Mouse (Mus musculus): ENCODE results near the gene Nacc2. TPM values are rescaled to one million over a fixed set of nuclear protein-coding genes. Genes with fewer than 3 reads are reported as not detected.

Nacc2 gene
- total RNA-seq, 2 experiments from 2014 or later = 18.2 to 23.7 TPM

DNA sequence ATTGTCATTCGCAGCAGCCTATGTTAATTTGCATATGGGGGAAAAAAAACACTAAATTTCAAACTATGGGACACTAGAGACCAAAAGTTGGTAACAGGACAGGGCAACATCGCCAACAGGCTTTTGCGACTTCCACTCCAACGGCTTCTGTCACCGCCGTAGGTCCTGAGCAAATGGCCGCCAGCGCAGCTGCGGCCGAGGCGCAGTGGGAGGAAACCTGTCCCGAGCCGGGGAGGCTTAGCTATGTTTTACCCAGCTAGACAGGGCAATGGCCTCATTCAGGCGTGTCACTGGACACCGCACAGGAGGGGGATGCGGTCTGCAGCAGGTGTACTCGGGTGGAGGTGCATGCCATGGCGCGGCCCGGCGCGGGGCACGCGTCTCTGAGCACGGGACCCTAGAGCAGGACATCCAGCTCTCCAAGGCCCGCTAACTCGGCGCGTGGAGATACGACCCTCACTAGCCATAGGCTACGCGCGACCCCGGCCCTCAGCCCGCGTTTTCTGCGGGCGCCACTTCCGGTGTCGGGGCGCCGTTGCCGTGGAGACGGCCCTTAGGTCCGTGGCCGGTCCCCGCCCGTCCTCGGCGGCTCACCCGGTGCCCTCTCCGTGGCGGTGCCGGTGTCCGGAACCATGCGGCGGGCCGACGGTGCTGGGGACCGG, 16.7 kb upstream of the Nacc2 start:
- no peak for DNase-seq

DNA sequence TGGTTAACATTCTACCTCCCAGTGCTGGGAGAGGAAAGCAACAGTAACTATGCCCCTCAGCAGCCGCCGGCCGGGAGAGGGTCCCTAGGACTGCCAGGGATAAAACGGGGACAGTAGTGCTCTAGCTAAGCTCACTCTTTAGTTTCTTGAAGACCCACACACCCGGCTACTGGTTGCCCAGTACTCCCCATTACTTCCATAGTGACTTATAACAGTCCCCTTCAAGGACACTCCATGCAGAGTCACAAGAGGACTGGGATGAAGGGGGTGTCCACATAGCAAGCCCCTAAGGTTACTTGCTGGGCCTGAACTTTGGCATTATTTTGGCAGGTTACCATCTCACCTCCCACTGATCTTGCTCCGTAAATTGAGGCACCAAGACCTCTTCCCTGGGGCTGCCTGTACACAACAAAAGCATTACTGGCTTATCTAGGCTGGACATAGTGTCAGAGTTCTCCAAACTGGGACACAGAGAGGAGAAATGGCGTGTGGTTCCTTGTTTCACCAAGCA, 16.1 kb upstream of the Nacc2 start:
- no peak for DNase-seq

DNA sequence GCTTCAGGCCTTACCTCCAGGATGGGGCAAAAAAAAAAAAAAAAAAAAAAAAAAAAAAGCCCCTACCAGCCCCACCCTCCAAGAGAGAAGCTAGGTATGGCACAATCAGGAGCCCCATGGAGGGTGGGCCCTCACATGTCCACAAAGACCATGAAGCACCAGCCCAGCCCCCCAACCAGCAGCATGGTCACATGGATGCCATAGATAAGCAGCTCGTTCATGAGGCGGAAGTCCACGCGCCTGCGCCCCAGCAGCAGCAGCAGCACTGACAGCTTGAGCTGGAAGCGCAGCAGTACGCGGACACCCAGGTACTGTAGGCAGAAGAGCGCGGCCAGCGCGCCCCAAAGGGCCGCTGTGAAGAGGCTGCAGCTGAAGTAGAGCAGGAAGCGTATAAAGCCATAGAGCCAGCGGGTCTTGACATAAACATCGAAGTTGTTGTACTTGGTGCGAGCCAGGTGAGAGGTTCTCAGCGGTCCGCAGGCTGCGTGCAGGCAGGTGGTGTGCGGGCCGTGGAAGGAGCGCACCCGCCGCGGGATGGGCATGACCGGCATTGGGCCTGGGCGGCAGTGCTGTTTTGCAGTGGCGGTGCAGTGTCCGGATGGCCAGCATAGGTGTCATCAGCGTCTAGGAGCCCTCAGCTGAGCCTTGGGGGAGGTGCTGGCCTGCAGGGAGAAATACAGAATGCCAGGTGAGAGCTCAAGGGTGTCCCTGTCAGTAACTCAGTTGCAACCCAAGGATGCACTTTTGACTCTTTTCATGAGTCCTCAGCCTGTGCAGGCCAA, 15.4 kb upstream of the Nacc2 start:
- DNase-seq = no peak

- DNase-seq = no peak
Measured at GRCm38 (mm10) chr2:26134591-26134990, 11.6 kb upstream of the Nacc2 start.

DNA sequence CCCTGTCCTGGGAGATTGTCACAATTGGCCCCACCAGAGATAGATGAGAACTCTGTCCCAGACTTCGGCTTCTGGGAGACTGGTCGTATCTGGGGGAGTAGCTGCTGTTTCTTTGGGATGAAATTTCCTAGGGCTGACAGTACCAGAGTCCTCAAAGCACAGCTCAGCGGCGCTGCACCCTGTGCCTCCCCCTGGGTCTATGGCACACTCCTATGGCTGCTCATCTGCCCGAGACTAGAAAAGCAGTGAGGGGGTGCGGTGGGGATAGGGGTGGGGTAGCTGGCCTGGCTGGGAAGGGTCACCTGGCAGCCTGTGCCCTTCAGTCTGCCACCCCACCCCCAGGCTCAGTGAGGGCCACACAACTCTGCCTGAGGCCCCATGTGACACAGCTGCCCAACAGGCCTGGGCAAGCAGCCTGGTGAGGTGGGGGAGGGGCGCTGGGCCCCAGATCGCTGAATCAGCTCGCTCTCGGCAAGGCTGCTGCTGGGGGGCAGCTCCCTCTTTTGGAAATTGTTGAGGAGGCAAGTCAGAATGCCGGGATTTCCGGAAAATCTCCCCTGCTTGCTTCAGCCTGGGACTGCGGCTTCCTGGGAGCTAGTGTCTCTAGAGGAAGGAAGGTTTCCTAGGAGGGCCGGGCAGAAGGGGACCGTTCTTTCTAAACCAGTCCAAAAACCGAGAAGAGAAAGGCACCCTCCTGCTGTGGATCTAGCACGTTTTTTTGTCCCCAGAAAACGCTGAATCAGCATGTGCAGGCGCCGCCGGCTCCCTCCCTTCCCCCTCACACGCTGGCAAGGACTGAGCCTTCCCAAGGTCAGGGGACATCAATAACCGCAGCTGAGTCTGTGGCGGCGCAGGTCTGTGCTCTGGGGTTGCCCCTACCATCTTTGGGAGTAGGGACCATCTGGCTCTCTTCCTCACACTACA, 9.9 kb upstream of the Nacc2 start:
- peak; percentile 91 for DNase-seq

GRCm38 (mm10) chr2:26131327-26131726, 8.3 kb upstream of the Nacc2 start:
- DNase-seq = no peak

DNA sequence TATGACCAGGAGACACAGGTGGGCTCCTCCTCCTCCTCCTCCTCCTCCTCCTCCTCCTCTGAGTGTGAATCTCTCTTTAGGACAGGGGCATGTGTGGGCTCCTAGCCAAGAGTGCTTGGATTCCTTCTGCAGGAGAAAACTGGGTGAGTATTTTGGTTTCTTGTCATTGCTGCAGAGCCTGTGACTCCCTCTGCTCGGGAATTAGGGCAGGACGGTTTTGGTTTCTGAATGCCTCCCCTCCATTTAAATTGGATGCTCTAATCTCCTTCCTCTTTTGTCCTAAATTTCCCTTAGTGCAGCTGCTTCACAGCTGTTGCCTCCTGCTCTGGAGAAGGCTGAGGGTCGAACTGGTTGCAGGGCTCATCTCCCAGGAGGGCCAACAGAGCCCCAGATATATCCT, 6.9 kb upstream of the Nacc2 start:
- no peak for DNase-seq

GRCm38 (mm10) chr2:26129346-26129745, 6.3 kb upstream of the Nacc2 start:
- DNase-seq = no peak

DNA sequence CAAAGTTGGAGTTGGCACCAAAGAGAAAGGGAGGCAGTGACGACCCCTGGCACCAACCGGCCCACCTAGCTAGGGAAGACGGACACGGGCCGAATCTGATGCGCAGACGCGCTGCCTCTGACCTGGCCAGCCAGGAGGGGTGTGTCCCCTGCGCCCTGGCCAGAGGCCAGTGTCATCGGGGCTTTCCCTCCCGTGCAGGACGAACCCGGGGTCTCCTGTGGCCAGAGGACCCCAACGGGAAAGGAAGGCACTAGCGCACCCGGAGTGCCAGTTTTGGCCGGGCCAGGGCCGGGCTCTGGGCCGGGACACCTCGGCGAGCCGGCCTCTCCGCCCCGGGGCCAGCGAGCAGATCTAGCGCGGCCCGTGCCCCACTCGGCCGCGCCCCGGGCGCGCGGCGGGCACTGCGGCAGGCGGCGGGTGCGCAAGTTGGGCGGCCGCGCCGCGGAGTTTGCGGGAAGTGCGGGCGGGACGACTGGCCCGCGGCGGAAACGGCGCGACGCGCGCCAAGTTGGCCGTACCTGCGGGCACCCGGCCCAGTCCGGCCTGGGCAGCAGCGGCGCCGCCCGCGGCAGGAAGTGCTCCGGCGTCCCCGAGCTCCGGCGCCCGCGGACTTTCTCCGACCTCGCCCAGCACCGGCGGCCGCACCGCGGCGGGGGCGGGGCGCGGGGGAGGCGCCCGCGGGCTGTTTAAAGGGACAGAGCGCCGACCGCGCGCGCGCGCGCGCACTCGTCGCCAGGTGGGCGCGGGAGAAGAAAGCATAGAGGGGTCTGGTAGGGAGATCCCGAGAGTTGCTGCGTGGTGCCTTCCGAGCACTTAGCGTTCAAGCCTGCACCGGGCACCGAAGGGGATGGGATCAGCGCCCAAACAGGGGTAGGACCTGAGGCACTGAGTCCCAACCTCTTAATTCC, 595 bp downstream of the Nacc2 start:
- DNase-seq = peak; percentile 73

GRCm38 (mm10) chr2:26121541-26122083, 1.4 kb downstream of the Nacc2 start:
- no peak for DNase-seq

DNA sequence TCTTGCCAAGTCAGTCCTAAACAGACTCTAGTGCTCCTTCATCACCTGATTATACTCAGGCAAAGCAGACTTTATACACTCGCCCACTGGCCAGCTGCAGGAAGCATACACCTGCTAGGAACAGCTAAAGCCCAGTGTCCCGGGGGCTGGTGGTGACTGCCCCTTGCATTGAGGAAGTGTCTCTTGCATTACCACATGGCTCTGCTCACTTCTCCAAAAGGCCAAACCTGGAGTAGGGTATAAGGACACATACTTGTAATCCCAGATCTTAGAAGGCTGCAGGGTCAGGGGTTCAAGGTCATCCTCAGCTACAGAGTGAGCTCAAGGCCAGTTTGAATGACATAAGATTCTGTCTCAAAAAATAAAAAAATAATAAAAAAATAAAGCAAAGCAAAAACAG, 3.4 kb downstream of the Nacc2 start:
- no peak for DNase-seq

DNA sequence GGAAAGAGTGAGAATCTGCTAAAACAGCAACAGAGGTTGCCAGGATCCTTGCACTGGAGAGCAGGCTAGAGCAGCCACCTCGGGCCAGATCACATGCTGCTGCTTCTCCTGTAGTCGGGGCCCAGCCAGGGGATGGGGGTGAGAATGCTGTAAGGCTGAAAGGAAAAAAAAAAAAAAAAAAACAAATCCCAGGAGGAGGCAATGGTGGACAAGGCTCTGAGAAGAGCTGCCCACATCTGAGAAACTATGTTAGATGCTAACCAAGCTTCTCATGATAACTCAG, 3.8 kb downstream of the Nacc2 start:
- no peak for DNase-seq

- peak; percentile 70 for DNase-seq
Measured at GRCm38 (mm10) chr2:26118584-26119309, 4.3 kb downstream of the Nacc2 start.

DNA sequence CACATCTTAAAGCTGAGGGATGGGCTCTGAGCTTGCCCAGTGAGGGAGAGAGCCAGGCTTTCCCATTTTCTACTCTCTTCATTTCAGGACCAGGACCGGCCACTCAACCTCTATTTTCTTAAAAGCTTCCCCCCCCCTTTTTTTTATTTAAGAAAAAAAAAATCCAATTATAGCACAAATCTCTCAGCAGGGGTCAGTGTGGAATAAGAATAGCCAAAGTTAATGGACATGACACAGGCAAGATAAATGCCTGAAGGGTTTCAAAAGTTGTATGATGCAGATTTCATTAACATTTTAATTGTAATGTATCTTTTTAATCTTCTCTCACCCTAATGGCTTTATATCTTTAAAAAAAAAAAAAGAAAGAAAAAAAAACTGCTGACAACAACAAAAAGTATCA, 5.4 kb downstream of the Nacc2 start:
- no peak for DNase-seq

- DNase-seq = no peak
Measured at GRCm38 (mm10) chr2:26116550-26116949, 6.5 kb downstream of the Nacc2 start.

DNA sequence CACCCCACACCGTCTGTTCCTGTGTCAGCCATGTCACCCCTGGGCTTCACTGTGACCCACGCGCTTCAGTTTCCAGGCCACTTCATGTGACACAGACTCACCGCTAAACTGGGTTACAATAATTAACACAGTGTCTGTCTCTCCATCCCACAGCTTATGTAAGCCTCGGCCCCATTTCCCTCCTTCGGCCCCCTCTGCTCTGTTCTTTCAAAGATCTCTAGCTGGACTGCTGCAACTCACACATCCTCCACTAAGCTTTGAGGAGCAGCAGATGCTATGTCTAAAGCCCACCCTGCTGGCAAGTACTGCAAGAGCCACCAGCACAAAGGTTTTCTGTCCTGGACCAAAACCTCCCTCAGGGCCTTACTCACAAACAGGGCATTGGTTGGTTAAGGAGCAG, 7.8 kb downstream of the Nacc2 start:
- DNase-seq = no peak

- no peak for DNase-seq
Measured at GRCm38 (mm10) chr2:26108237-26108636, 14.8 kb downstream of the Nacc2 start.

DNA sequence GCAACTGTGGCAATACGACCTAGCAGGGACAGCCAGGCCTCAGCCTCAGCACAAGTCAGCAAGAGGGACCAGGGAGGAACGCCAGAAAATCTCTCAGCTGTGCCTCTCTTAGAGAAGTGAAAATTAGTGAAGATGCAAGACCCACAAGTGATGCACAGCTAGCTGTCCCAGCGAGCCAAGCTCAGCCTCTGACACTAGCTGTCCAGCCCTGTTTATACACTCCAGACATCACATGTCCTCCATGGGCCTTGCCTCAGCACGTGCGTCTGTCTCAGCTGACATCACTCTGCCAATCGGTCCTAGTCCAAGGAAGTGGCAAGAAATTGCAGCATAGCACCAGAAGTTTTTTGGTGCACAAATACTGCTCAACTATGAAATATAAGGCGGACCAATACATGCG, 16.0 kb downstream of the Nacc2 start:
- DNase-seq = no peak

- no peak for DNase-seq
Measured at GRCm38 (mm10) chr2:26106233-26106632, 16.8 kb downstream of the Nacc2 start.

GRCm38 (mm10) chr2:26100296-26100695, 22.7 kb downstream of the Nacc2 start:
- no peak for DNase-seq

DNA sequence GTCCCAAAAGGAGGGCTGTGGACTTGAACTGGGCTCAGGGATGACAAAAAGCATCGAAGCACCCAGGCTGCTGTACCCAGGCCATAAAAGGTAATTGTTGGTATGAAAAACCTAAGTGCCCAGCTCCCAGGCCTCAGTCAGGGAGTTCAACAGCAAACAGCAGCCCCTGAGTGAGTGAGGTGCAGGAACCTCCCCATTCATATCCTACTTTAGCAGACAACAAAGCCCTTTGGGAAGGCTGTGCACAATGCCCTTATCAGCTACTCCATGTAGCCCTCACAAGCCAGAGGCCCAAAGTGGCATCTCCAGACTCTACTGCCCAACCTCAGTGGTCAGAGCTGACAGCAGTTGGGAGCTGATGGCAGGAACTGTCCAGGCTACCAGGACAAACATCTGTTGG, 23.2 kb downstream of the Nacc2 start:
- DNase-seq = no peak

All from gastrocnemius, postnatal 25 days (tissue).